Comparison of ENCODE assay signal across 28 mouse cellular contexts in the genomic region with DNA sequence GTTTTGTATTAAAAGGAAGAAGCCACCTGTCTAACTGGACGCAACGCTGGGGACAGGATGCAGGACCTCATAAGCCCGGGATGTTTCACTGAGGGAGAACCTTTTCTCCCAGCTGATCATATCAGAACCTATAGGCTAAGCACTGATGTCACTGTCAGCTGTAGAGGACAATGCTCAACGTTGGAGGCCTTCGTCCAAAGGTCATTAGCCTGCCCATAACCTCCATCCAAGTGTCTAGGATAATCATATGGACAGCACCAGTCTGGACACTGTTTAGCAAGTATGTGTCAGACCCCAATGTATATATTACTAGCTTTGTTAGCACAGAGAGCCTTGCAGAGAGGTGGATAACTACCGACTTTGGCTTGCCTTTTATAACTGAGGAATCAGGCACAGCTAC. TPM values are rescaled to one million over a fixed set of nuclear protein-coding genes. Genes with fewer than 3 reads are reported as not detected.
A peak's percentile ranks its signal among the peaks of the same experiment; 100 is the strongest.
DNase-seq lines count a peak whose midpoint lies in the region; ATAC-seq and TF ChIP-seq lines count a peak whose summit lies in the region.
"Had no signal": no experiment of that assay in that cellular context is flagged by ENCODE, and none has a peak within 500 bp of the region (broad histone marks: within the 10 kb centered on the region; RNA-seq: fewer than 3 reads in every experiment).

No protein-coding gene starts in this region.

- 73% methylated on average over 6 of the region's 6 CpGs for WGBS in heart, embryonic 13.5 days
- 81% methylated on average over 6 of the region's 6 CpGs for WGBS in kidney, embryonic 16.5 days
- 65% methylated on average over 6 of the region's 6 CpGs for WGBS in intestine, postnatal 0 days

- H3K4me3 ChIP-seq in heart, embryonic 13.5 days, result no peak overlapping the region
- no peak overlapping the region for H3K4me3 ChIP-seq in kidney, embryonic 16.5 days (ENCODE audit: low read length)
- no peak overlapping the region for H3K4me3 ChIP-seq in cortical plate, adult 2 months (ENCODE audit: insufficient read depth, low read length)
- no peak overlapping the region for H3K4me3 ChIP-seq in intestine, postnatal 0 days (ENCODE audit: low read depth, low read length)
- H3K4me3 ChIP-seq: embryonic facial prominence, embryonic 13.5 days; forebrain, embryonic 10.5 days; forebrain, embryonic 15.5 days; gastrocnemius, adult 2 months; hindbrain, embryonic 13.5 days; limb, embryonic 12.5 days; liver, embryonic 15.5 days; midbrain, embryonic 13.5 days had no signal

- TF ChIP-seq CTCF in cortical plate, adult 2 months (IDR thresholded peaks at IDR 0.05; ENCODE audit: extremely low read depth, insufficient read depth, low read length), result no peak
- TF ChIP-seq CTCF in intestine, postnatal 0 days (IDR thresholded peaks at IDR 0.05; ENCODE audit: low read depth), result no peak

- no peaks in the 10 kb centered on the region for H3K27me3 ChIP-seq in heart, embryonic 13.5 days (replicated peaks)
- no peaks in the 10 kb centered on the region for H3K27me3 ChIP-seq in kidney, embryonic 16.5 days (ENCODE audit: insufficient read depth, low read length)
- no peaks in the 10 kb centered on the region for H3K27me3 ChIP-seq in intestine, postnatal 0 days (replicated peaks; ENCODE audit: control insufficient read depth, insufficient read depth, low read length)
- H3K27me3 ChIP-seq: embryonic facial prominence, embryonic 13.5 days; forebrain, embryonic 15.5 days; hindbrain, embryonic 13.5 days; limb, embryonic 12.5 days; liver, embryonic 15.5 days; midbrain, embryonic 13.5 days had no signal

- TF ChIP-seq POLR2A in cortical plate, adult 2 months (IDR thresholded peaks at IDR 0.05; ENCODE audit: extremely low read depth, insufficient read depth, low read length), result no peak

- H3K9ac ChIP-seq in heart, embryonic 13.5 days, result peak overlapping the region; percentile 37
- H3K9ac ChIP-seq in kidney, embryonic 16.5 days (replicated peaks; ENCODE audit: low read length), result no peak overlapping the region
- no peak overlapping the region for H3K9ac ChIP-seq in intestine, postnatal 0 days (ENCODE audit: low read depth, low read length)
- H3K9ac ChIP-seq: embryonic facial prominence, embryonic 13.5 days; forebrain, embryonic 15.5 days; hindbrain, embryonic 13.5 days; limb, embryonic 12.5 days; liver, embryonic 15.5 days; lung, embryonic 14.5 days; midbrain, embryonic 13.5 days had no signal

- intact Hi-C loops in heart, postnatal 36 days (cut with DNase I), result no loop called here

- no peak for ATAC-seq in heart, embryonic 13.5 days (ENCODE audit: extremely low read depth, insufficient number of reproducible peaks, low FRiP score, low TSS enrichment)
- 0 out of 2 replicates have a peak, but pooled peaks have one; percentile 3 for ATAC-seq in kidney, embryonic 16.5 days (ENCODE audit: low FRiP score, low TSS enrichment)
- peak; percentile 61 for ATAC-seq in intestine, postnatal 0 days
- ATAC-seq: forebrain, embryonic 15.5 days; midbrain, embryonic 13.5 days had no signal

- no peak overlapping the region for H3K4me2 ChIP-seq in heart, embryonic 13.5 days
- H3K4me2 ChIP-seq in kidney, embryonic 16.5 days (replicated peaks; ENCODE audit: low read depth, low read length), result no peak overlapping the region
- no peak overlapping the region; the same call in 1 of the 2 replicates for H3K4me2 ChIP-seq in intestine, postnatal 0 days (replicated peaks; ENCODE audit: low read depth)
- H3K4me2 ChIP-seq: embryonic facial prominence, embryonic 13.5 days; forebrain, embryonic 15.5 days; hindbrain, embryonic 13.5 days; limb, embryonic 12.5 days; liver, embryonic 15.5 days; lung, embryonic 14.5 days; midbrain, embryonic 13.5 days had no signal

- H3K9me3 ChIP-seq in heart, embryonic 13.5 days, result no peaks in the 10 kb centered on the region
- H3K9me3 ChIP-seq in kidney, embryonic 16.5 days (ENCODE audit: low read length), result no peaks in the 10 kb centered on the region
- no peaks in the 10 kb centered on the region for H3K9me3 ChIP-seq in intestine, postnatal 0 days (ENCODE audit: control insufficient read depth)
- H3K9me3 ChIP-seq: embryonic facial prominence, embryonic 13.5 days; forebrain, embryonic 10.5 days; forebrain, embryonic 15.5 days; hindbrain, embryonic 13.5 days; limb, embryonic 12.5 days; liver, embryonic 15.5 days; midbrain, embryonic 13.5 days had no signal

- peaks cover 71% of the 10 kb centered on the region for H3K4me1 ChIP-seq in heart, embryonic 13.5 days
- peaks cover 9% of the 10 kb centered on the region for H3K4me1 ChIP-seq in kidney, embryonic 16.5 days (ENCODE audit: insufficient read depth, low read length)
- H3K4me1 ChIP-seq in cortical plate, adult 2 months (ENCODE audit: control insufficient read depth, insufficient read depth, low read length), result peaks cover 12% of the 10 kb centered on the region
- H3K4me1 ChIP-seq in intestine, postnatal 0 days (replicated peaks; ENCODE audit: control insufficient read depth, insufficient read depth, low read length), result no peaks in the 10 kb centered on the region; the same call in 1 of the 2 replicates
- H3K4me1 ChIP-seq: embryonic facial prominence, embryonic 13.5 days; forebrain, embryonic 15.5 days; hindbrain, embryonic 13.5 days; limb, embryonic 12.5 days; liver, embryonic 15.5 days had no signal

- no peak for DNase-seq in heart, postnatal 36 days
- DNase-seq in kidney, adult 11 months, result no peak
- DNase-seq: adrenal gland, postnatal 25 days; B cell, adult 2 months; cerebellum, adult 11-12 months; cerebellum, adult 9-11 months; gastrocnemius, adult 2 months; gastrocnemius, postnatal 36 days; kidney, adult 2 months; kidney, postnatal 4 days; layer of hippocampus, adult 9-11 months; lung, embryonic 14.5 days; lung, postnatal 14 days; retina, postnatal 1 day; right cerebral cortex, postnatal 14 days; thymus, postnatal 4 days had no signal

- 0 out of 2 replicates have a peak, but pooled peaks cover 9% of the 10 kb centered on the region for H3K36me3 ChIP-seq in heart, embryonic 13.5 days
- no peaks in the 10 kb centered on the region for H3K36me3 ChIP-seq in kidney, embryonic 16.5 days (ENCODE audit: insufficient read depth, low read length)
- H3K36me3 ChIP-seq in intestine, postnatal 0 days (ENCODE audit: control insufficient read depth, insufficient read depth), result no peaks in the 10 kb centered on the region; the same call in 1 of the 2 replicates
- H3K36me3 ChIP-seq: embryonic facial prominence, embryonic 13.5 days; forebrain, embryonic 15.5 days; limb, embryonic 12.5 days; liver, embryonic 15.5 days; midbrain, embryonic 13.5 days had no signal

- peak overlapping the region; percentile 58; the same call in 1 of the 2 replicates for H3K27ac ChIP-seq in heart, embryonic 13.5 days (replicated peaks)
- no peak overlapping the region for H3K27ac ChIP-seq in kidney, embryonic 16.5 days (ENCODE audit: low read length)
- H3K27ac ChIP-seq in cortical plate, adult 2 months (ENCODE audit: insufficient read depth, low read length), result peak overlapping the region; percentile 31
- peak overlapping the region; percentile 24; the same call in 1 of the 2 replicates for H3K27ac ChIP-seq in intestine, postnatal 0 days (ENCODE audit: low read depth, low read length)
- H3K27ac ChIP-seq: embryonic facial prominence, embryonic 13.5 days; forebrain, embryonic 10.5 days; forebrain, embryonic 15.5 days; gastrocnemius, adult 2 months; hindbrain, embryonic 13.5 days; kidney, postnatal 0 days; limb, embryonic 12.5 days; liver, embryonic 15.5 days; midbrain, embryonic 13.5 days had no signal

RNA-seq across cellular contexts. Expression of a gene that starts 51.8 kb away (rescaled TPM):
- polyA plus RNA-seq in heart, embryonic 13.5 days (2015; fragmentation: Nextera tagmentation; extraction: Ambion mirVana), result 49.6 and 51.5 TPM in 2 replicates
- total RNA-seq in heart, postnatal 36 days (2021), result 10 to 100 TPM; 67.5 to 80.3 TPM
- polyA plus RNA-seq in kidney, embryonic 16.5 days (2015; fragmentation: Nextera tagmentation; extraction: Ambion mirVana), result 11.7 and 14.9 TPM in 2 replicates
- 30.0 and 32.7 TPM in 2 replicates for polyA plus RNA-seq in cortical plate, adult 2 months (2012; rRNA removed)
- polyA plus RNA-seq in intestine, postnatal 0 days (2015; fragmentation: Nextera tagmentation; extraction: Ambion mirVana), result 10.1 and 16.6 TPM in 2 replicates
